Mouse (Mus musculus) midbrain, embryonic 15.5 days (tissue): ENCODE measurements around the gene Pla2g4a. TPM values are rescaled to one million over a fixed set of nuclear protein-coding genes. Genes with fewer than 3 reads are reported as not detected.

Experiments used
- ATAC-seq: fragments of 200-750 bp; cut with Nextera tagmentation; replicated peaks from 2 replicates; pipeline ENCODE4 v1.8.0; 2017; ENCODE audit warnings: moderate TSS enrichment
- H3K27ac ChIP-seq: fragments of 300-500 bp; sonication (generic); 2 replicates; pipeline ENCODE4 v1.5.1; 2015; ENCODE audit warnings: mild to moderate bottlenecking, inconsistent platforms
- H3K27me3 ChIP-seq: fragments of 300-500 bp; sonication (generic); replicated peaks from 2 replicates; pipeline ENCODE4 v1.6.1; 2015; ENCODE audit warnings: inconsistent platforms
- H3K36me3 ChIP-seq: fragments of 300-500 bp; sonication (generic); replicated peaks from 2 replicates; pipeline ENCODE4 v1.6.1; 2015; ENCODE audit warnings: inconsistent platforms
- H3K4me1 ChIP-seq: fragments of 300-500 bp; sonication (generic); 2 replicates; pipeline ENCODE4 v1.6.1; 2015; ENCODE audit warnings: inconsistent platforms
- H3K4me2 ChIP-seq: fragments of 300-500 bp; sonication (generic); 2 replicates; pipeline ENCODE4 v1.6.1; 2015; ENCODE audit warnings: inconsistent platforms, mild to moderate bottlenecking, moderate library complexity
- H3K4me3 ChIP-seq: fragments of 300-500 bp; sonication (generic); 2 replicates; pipeline ENCODE4 v1.5.1; 2015; ENCODE audit warnings: mild to moderate bottlenecking, inconsistent platforms
- H3K9ac ChIP-seq: fragments of 300-500 bp; sonication (generic); 2 replicates; pipeline ENCODE4 v1.6.1; 2015; ENCODE audit warnings: mild to moderate bottlenecking, inconsistent platforms
- H3K9me3 ChIP-seq: fragments of 300-500 bp; sonication (generic); 2 replicates; pipeline ENCODE4 v1.6.1; 2016; ENCODE audit warnings: inconsistent platforms
- WGBS: fragments of 180-500 bp; shearing (Covaris S2); methylation state at CpG from one replicate; pipeline ENCODE4 v1.1.7; 2015; ENCODE audit warnings: mixed read lengths; 5-methylcytosine and 5-hydroxymethylcytosine counted together
- polyA plus RNA-seq: library from polyadenylated mRNA; unstranded; fragments of >200 nt; fragmentation: Nextera tagmentation; extraction: Ambion mirVana; gene quantifications from 2 replicates; pipeline ENCODE4 v1.2.1, GENCODE M21; 2015

The Pla2g4a gene
- polyA plus RNA-seq, 1 experiment from 2014 or later = 0.74 TPM

DNA sequence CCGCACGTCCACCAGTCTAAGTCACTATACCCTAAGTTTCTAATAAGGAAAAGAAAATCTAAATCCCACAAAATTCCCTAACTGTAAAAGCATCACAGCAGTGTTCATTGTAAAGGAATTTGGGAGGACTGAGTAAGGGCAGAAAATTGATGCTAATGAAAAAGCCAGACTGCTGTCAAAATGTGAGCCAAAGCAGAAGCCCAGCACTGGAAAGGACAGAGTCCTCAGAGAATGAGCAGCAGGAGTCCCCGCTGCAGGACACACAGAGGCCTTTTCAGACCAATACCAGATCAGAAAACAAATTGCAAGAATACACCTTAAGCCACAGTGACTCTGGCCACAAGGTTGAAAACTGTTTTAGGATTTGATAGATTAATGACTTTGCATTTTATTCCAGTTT lies 124.6 kb downstream of the Pla2g4a start:
- Histone ChIP-seq H3K4me3 (no peak overlapping the region), H3K36me3 (no peaks in the 10 kb centered on the region), H3K9me3 (no peaks in the 10 kb centered on the region), H3K27ac (no peak overlapping the region), H3K9ac (no peak overlapping the region), H3K4me1 (no peaks in the 10 kb centered on the region), H3K27me3 (no peaks in the 10 kb centered on the region), H3K4me2 (no peak overlapping the region)
- 82% methylated on average over 3 of the region's 3 CpGs for WGBS
- no peak for ATAC-seq

DNA sequence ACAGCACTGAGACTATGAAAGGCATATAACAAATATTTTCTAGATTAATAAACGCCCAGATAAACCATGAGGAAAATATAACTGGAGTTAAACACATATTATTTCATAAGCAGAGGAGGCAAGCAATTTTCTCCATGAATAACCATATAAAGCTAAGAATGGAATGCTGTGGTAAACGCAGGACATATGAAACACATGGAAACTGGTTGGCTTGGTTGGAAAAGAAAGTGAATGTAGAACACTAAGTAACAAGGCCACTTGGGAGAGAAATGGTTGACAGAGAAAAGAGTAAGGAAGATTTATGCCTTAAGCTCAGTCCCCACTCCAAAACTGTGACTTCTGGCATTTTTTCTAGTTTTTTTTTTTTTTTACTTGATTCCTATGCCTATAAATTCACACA lies 127.2 kb downstream of the Pla2g4a start:
- H3K27ac ChIP-seq = no peak overlapping the region
- 86% methylated on average over 2 of the region's 2 CpGs for WGBS
- no peaks in the 10 kb centered on the region for H3K36me3 ChIP-seq
- H3K4me1 ChIP-seq = no peaks in the 10 kb centered on the region
- H3K27me3 ChIP-seq = no peaks in the 10 kb centered on the region
- no peak overlapping the region for H3K4me3 ChIP-seq
- no peak overlapping the region for H3K4me2 ChIP-seq
- H3K9ac ChIP-seq = no peak overlapping the region
- no peak for ATAC-seq
- no peaks in the 10 kb centered on the region for H3K9me3 ChIP-seq

DNA sequence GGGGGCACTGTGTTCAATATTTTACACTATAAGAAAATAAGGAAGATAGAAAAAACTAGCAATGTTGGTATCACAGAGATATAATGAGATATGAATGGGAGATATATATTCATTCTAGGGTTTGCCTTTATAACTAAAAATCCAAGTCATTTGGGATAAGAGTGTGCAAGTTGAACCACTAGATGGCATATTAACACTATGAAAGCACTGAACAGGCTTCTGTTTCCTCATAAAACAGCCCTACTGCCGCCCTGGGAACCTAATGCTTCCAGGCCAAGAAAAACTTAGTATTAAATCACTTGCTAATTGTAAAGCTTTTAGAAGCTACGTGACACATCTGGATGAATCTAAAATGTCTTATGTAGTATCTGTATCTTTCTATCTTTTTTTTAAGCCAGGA lies 128.1 kb downstream of the Pla2g4a start:
- H3K9ac ChIP-seq = no peak overlapping the region
- H3K27me3 ChIP-seq = no peaks in the 10 kb centered on the region
- H3K4me1 ChIP-seq = no peaks in the 10 kb centered on the region
- 28% methylated on average over 2 of the region's 2 CpGs for WGBS
- no peaks in the 10 kb centered on the region for H3K36me3 ChIP-seq
- H3K9me3 ChIP-seq = no peaks in the 10 kb centered on the region
- peak; percentile 92 for ATAC-seq
- no peak overlapping the region for H3K27ac ChIP-seq
- H3K4me2 ChIP-seq = no peak overlapping the region
- no peak overlapping the region for H3K4me3 ChIP-seq

DNA sequence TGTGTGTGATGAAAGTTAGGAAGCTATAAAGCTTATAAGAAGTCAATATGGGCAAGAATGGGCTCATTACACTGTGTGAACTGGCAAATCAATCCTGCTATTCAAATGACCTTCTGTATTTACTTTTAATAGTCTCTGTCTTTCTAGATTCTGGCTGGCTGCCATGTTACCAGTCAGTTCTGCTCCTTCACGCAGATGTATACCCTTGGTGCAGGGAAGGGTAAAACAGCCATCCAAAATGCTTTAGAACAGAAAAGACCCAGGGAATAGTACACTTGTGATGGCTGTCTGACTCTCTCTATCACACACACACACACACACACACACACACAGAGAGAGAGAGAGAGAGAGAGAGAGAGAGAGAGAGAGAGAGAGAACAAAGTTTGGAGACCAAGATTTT lies 128.6 kb downstream of the Pla2g4a start:
- no peak overlapping the region for H3K9ac ChIP-seq
- H3K9me3 ChIP-seq = no peaks in the 10 kb centered on the region
- no peaks in the 10 kb centered on the region for H3K36me3 ChIP-seq
- no peak overlapping the region for H3K27ac ChIP-seq
- H3K4me2 ChIP-seq = no peak overlapping the region
- H3K27me3 ChIP-seq = no peaks in the 10 kb centered on the region
- 80% methylated on average over 1 of the region's 1 CpGs for WGBS
- H3K4me1 ChIP-seq = no peaks in the 10 kb centered on the region
- no peak for ATAC-seq
- H3K4me3 ChIP-seq = no peak overlapping the region

DNA sequence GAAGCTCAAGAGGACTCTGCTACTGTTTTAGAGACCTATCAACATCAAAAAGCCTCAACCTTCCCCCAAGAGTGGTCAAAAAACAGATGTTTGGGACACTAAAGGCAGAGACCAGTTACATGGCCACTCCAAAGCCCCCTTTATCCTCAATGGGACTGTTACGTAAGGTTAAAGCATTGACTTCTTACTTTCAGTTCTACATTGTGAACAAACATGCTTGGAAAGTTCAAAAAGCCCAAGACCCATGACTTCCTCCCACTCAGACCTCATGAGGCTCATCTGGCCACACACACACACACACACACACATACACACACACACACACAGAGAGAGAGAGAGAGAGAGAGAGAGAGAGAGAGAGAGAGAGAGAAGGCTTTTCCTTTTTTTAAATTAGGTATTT lies 130.0 kb downstream of the Pla2g4a start:
- no peaks in the 10 kb centered on the region for H3K27me3 ChIP-seq
- no peaks in the 10 kb centered on the region for H3K9me3 ChIP-seq
- 89% methylated on average over 1 of the region's 1 CpGs for WGBS
- H3K4me1 ChIP-seq = no peaks in the 10 kb centered on the region
- ATAC-seq = no peak
- no peak overlapping the region for H3K9ac ChIP-seq
- H3K27ac ChIP-seq = no peak overlapping the region
- no peaks in the 10 kb centered on the region for H3K36me3 ChIP-seq
- no peak overlapping the region for H3K4me3 ChIP-seq
- no peak overlapping the region for H3K4me2 ChIP-seq

DNA sequence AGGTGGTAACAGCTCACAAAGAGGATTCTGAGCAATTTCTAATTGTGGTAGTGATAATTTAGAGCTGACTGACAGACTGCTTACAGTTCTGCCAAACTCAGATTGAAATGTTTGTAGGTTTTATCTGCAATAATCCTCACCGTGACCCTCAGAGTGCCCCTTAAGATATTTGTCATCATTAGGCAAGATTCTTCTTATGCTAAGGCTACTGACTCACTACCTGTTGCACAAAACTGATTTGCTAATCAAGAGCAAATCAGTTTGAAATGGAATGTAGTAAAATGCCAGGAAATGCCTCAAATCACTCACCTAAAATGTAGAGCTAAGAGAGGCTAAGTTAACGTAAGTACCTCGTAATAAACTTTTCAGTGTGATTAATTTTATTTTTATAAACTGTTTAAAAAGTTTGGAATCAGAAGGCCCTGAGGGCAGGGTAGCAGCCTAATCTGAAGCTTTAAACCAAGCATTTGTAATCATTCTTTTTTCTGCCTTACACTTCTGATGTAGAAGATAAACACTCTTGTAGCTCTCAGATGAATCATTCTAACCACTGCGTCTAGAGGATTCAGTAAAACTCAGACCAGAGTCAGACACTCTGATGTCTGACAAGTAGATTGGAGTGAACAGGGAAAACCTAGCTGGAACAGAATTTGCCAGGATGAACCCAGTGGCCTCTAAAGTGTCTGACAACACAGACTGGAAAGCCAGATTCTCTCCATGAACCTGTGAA lies 147.3 kb downstream of the Pla2g4a start:
- Histone ChIP-seq H3K27ac (no peak overlapping the region), H3K4me2 (no peak overlapping the region), H3K9me3 (no peaks in the 10 kb centered on the region), H3K9ac (no peak overlapping the region), H3K4me3 (no peak overlapping the region), H3K27me3 (no peaks in the 10 kb centered on the region), H3K4me1 (no peaks in the 10 kb centered on the region), H3K36me3 (no peaks in the 10 kb centered on the region)
- WGBS = 94% methylated on average over 4 of the region's 4 CpGs
- ATAC-seq = no peak

DNA sequence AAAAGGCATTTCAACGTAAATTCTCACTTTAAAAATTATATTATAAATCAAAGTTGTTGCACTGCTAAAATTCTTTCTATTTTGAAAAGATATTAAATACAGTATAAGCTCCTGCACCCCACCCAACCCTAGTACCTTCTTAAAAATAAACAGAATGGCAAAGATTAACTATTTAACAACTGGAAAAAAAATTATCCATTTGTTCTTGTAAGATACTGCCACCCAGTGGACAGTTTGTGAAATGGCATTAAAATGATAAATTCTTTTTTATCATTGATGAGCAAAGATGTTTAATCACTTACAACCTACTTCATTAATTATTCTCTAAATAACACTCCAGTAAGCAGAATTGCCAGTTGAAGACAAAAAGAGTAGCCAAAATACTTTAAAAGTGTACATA lies 151.6 kb downstream of the Pla2g4a start:
- Histone ChIP-seq H3K27me3 (no peaks in the 10 kb centered on the region), H3K9me3 (no peaks in the 10 kb centered on the region), H3K36me3 (no peaks in the 10 kb centered on the region), H3K27ac (no peak overlapping the region), H3K4me1 (no peaks in the 10 kb centered on the region), H3K4me2 (no peak overlapping the region), H3K9ac (no peak overlapping the region), H3K4me3 (no peak overlapping the region)
- 81% methylated on average over 1 of the region's 1 CpGs for WGBS
- ATAC-seq = no peak

Other genes starting within 250 kb of the Pla2g4a start
- 0.04 and 0.12 TPM in 2 replicates for gene Ptgs2, start 138.7 kb upstream of the Pla2g4a start, polyA plus RNA-seq